8 mouse cellular contexts compared by ENCODE assay signal in genomic region chr2:24755276-24755675, GRCm38 (mm10). TPM values are rescaled to one million over a fixed set of nuclear protein-coding genes. Genes with fewer than 3 reads are reported as not detected.
A peak's percentile ranks its signal among the peaks of the same experiment; 100 is the strongest.
DNase-seq lines count a peak whose midpoint lies in the region; ATAC-seq lines count a peak whose summit lies in the region.

No protein-coding gene starts in this region.

- 91% methylated on average over 1 of the region's 1 CpGs for WGBS in hindbrain, embryonic 11.5 days
- WGBS in hindbrain, embryonic 12.5 days = 92% methylated on average over 1 of the region's 1 CpGs
- WGBS in hindbrain, embryonic 14.5 days = 100% methylated on average over 1 of the region's 1 CpGs
- 95% methylated on average over 1 of the region's 1 CpGs for WGBS in neural tube, embryonic 11.5 days

- 0 out of 2 replicates have a peak, but pooled peaks have one; percentile 6 for ATAC-seq in hindbrain, embryonic 11.5 days (ENCODE audit: low FRiP score)
- no peak for ATAC-seq in hindbrain, embryonic 12.5 days (ENCODE audit: low FRiP score)
- no peak for ATAC-seq in hindbrain, embryonic 14.5 days (ENCODE audit: low FRiP score)
- no peak for ATAC-seq in neural tube, embryonic 11.5 days (ENCODE audit: insufficient read depth, low FRiP score, low TSS enrichment)

- H3K4me2 ChIP-seq in hindbrain, embryonic 11.5 days (replicated peaks; ENCODE audit: low read depth, low read length) = no peak overlapping the region
- no peak overlapping the region for H3K4me2 ChIP-seq in hindbrain, embryonic 12.5 days (replicated peaks)
- no peak overlapping the region for H3K4me2 ChIP-seq in hindbrain, embryonic 14.5 days (replicated peaks)
- H3K4me2 ChIP-seq in neural tube, embryonic 11.5 days (ENCODE audit: low read depth) = no peak overlapping the region

- no peaks in the 10 kb centered on the region for H3K9me3 ChIP-seq in hindbrain, embryonic 11.5 days (ENCODE audit: control insufficient read depth, low read length)
- H3K9me3 ChIP-seq in hindbrain, embryonic 12.5 days (replicated peaks) = no peaks in the 10 kb centered on the region
- no peaks in the 10 kb centered on the region for H3K9me3 ChIP-seq in hindbrain, embryonic 14.5 days (ENCODE audit: control insufficient read depth, low read length)
- no peaks in the 10 kb centered on the region for H3K9me3 ChIP-seq in neural tube, embryonic 11.5 days (ENCODE audit: control insufficient read depth, low read length)

- no peak overlapping the region for H3K4me3 ChIP-seq in hindbrain, embryonic 11.5 days (ENCODE audit: low read depth, low read length)
- H3K4me3 ChIP-seq in hindbrain, embryonic 12.5 days = no peak overlapping the region
- no peak overlapping the region for H3K4me3 ChIP-seq in hindbrain, embryonic 14.5 days (replicated peaks; ENCODE audit: low read length)
- H3K4me3 ChIP-seq in neural tube, embryonic 11.5 days (ENCODE audit: low read depth, low read length) = no peak overlapping the region

- no peaks in the 10 kb centered on the region for H3K4me1 ChIP-seq in hindbrain, embryonic 11.5 days (replicated peaks; ENCODE audit: control insufficient read depth, insufficient read depth, low read length)
- H3K4me1 ChIP-seq in hindbrain, embryonic 12.5 days = no peaks in the 10 kb centered on the region
- peaks cover 6% of the 10 kb centered on the region; the same call in 1 of the 2 replicates for H3K4me1 ChIP-seq in hindbrain, embryonic 14.5 days (replicated peaks; ENCODE audit: control insufficient read depth, insufficient read depth, low read length)
- H3K4me1 ChIP-seq in neural tube, embryonic 11.5 days (ENCODE audit: control insufficient read depth, insufficient read depth, low read length) = no peaks in the 10 kb centered on the region

- no peak overlapping the region for H3K9ac ChIP-seq in hindbrain, embryonic 11.5 days (ENCODE audit: low read depth, low read length)
- no peak overlapping the region for H3K9ac ChIP-seq in hindbrain, embryonic 12.5 days
- H3K9ac ChIP-seq in hindbrain, embryonic 14.5 days = no peak overlapping the region
- H3K9ac ChIP-seq in neural tube, embryonic 11.5 days (ENCODE audit: low read length) = no peak overlapping the region

- intact Hi-C loops in left cerebral cortex, postnatal 36 days (cut with DNase I) = loop anchor here (10.0 kb wide), 1 partner anchor 180 kb away; no protein-coding TSS in a partner anchor

- DNase-seq in hindbrain, embryonic 11.5 days (ENCODE audit: low spot score) = peak; percentile 76
- peak; percentile 42 for DNase-seq in adipocyte (ENCODE audit: low spot score)
- DNase-seq in embryo, embryonic 10 days (ENCODE audit: low spot score) = peak; percentile 55
- peak; percentile 63 for DNase-seq in hindbrain, embryonic 14.5 days (ENCODE audit: low spot score)
- DNase-seq in left cerebral cortex, postnatal 36 days (ENCODE audit: low spot score in 2 of 2) = peak; percentile 49
- DNase-seq in neural tube, embryonic 11.5 days (ENCODE audit: low spot score) = peak; percentile 67
- DNase-seq in thymus, postnatal 14 days = peak; percentile 87

- no peaks in the 10 kb centered on the region for H3K36me3 ChIP-seq in hindbrain, embryonic 11.5 days (ENCODE audit: control insufficient read depth, insufficient read depth, low read length)
- H3K36me3 ChIP-seq in hindbrain, embryonic 12.5 days = peaks cover 13% of the 10 kb centered on the region; the same call in 1 of the 2 replicates
- peaks cover 52% of the 10 kb centered on the region for H3K36me3 ChIP-seq in hindbrain, embryonic 14.5 days (replicated peaks; ENCODE audit: control insufficient read depth, insufficient read depth)
- no peaks in the 10 kb centered on the region for H3K36me3 ChIP-seq in neural tube, embryonic 11.5 days (ENCODE audit: control insufficient read depth, insufficient read depth, low read length)

- no peak overlapping the region for H3K27ac ChIP-seq in hindbrain, embryonic 11.5 days (ENCODE audit: low read depth, low read length)
- H3K27ac ChIP-seq in hindbrain, embryonic 12.5 days = no peak overlapping the region
- H3K27ac ChIP-seq in hindbrain, embryonic 14.5 days = no peak overlapping the region
- H3K27ac ChIP-seq in neural tube, embryonic 11.5 days (ENCODE audit: low read depth, low read length) = no peak overlapping the region

- no peaks in the 10 kb centered on the region for H3K27me3 ChIP-seq in hindbrain, embryonic 11.5 days (ENCODE audit: control insufficient read depth, insufficient read depth, low read length)
- no peaks in the 10 kb centered on the region for H3K27me3 ChIP-seq in hindbrain, embryonic 12.5 days
- no peaks in the 10 kb centered on the region for H3K27me3 ChIP-seq in hindbrain, embryonic 14.5 days (ENCODE audit: control insufficient read depth, insufficient read depth, low read length)
- H3K27me3 ChIP-seq in neural tube, embryonic 11.5 days (ENCODE audit: control insufficient read depth, insufficient read depth, low read length) = no peaks in the 10 kb centered on the region

RNA-seq across cellular contexts. Expression of gene Cacna1b, which starts 7.7 kb away (rescaled TPM):
- polyA plus RNA-seq in hindbrain, embryonic 11.5 days (2014; fragmentation: Nextera tagmentation; extraction: Ambion mirVana) = 2.8 and 4.8 TPM in 2 replicates
- polyA plus RNA-seq in hindbrain, embryonic 12.5 days (2016; fragmentation: Nextera tagmentation; extraction: Ambion mirVana) = 5.6 and 6.6 TPM in 2 replicates
- polyA plus RNA-seq in hindbrain, embryonic 14.5 days (2014; fragmentation: Nextera tagmentation; extraction: Ambion mirVana) = 15.9 and 17.9 TPM in 2 replicates
- 10 to 100 TPM; 85.5 to 96.2 TPM for total RNA-seq in left cerebral cortex, postnatal 36 days (2021)
- polyA plus RNA-seq in neural tube, embryonic 11.5 days (2014; fragmentation: Nextera tagmentation; extraction: Ambion mirVana) = 2.7 and 2.9 TPM in 2 replicates
